Mouse (Mus musculus) monocyte, adult 2 months (primary cell): ENCODE data around the gene Plekhm2.
A peak's percentile ranks its signal among the peaks of the same experiment; 100 is the strongest.

ENCODE experiments used
- DNase-seq, 2 experiments: peaks; one replicate each; pipeline ENCODE4 v3.0.0; 2022; ENCODE audit warnings: low spot score in 2 of 2, low read depth in 1 of 2

Gene Plekhm2

GRCm38 (mm10) chr4:141663122-141663931 lies 1.4 kb downstream of the Plekhm2 start:
- no peak for DNase-seq

DNA sequence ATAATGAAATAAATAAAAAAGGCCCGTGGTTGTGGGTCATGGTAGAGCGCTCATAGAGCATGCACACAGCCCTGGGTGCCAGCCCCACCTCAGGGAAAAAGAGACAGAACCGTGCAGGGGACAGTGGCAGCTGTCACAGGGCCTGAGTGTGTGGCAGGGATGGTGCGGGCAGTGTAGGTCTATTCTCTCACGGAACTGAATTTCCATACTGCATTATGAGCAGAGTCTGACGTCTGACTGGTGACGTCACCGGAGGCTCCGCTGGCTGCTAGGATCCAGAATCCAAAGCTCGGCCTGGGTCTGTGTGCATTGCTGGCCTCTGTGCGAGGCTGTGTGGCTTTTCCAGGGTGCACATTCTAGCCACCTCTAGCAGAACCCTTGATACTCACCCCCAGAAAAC lies 3.8 kb downstream of the Plekhm2 start:
- no peak for DNase-seq

GRCm38 (mm10) chr4:141659739-141660138 lies 5.0 kb downstream of the Plekhm2 start:
- DNase-seq: no peak

- DNase-seq: no peak
Measured at GRCm38 (mm10) chr4:141658846-141659484, 5.7 kb downstream of the Plekhm2 start.

GRCm38 (mm10) chr4:141656932-141657331 lies 7.8 kb downstream of the Plekhm2 start:
- DNase-seq: no peak

DNA sequence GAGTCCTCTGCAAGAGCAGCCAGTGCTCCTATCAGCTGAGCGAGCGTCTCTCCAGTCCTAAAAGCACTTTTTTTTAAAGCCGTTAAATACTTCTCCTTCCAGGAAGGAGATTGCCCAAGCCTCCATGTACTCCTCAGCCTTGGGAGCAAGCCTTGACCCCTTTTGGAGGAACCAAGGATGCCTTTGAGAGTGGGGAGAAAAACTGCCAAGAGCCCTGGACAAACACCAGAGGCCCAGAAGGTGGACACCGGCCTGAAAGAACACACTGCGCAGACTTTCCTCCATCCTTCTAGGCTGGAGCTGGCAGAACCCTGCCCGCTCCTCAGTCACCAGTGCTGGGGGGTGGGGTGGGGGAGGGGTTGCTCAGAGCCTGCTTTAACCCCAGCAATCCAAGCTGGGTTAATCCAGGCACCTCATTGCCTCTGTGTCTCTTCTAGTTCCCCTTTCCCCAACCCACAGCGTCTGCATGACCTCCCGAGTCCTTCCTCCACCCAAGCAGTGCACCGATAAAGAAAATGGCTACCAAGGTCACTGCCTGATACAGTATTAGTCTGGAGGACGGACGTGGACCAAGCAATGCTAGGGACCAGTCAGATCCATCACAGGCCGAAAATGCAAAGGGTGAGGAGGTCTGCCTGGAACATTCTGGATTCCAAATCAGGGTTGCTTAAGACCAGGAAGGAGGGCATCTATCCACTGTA lies 8.6 kb downstream of the Plekhm2 start:
- DNase-seq: peak in 1 of 2 experiments; percentile 43

GRCm38 (mm10) chr4:141654509-141654908 lies 10.2 kb downstream of the Plekhm2 start:
- DNase-seq: no peak

DNA sequence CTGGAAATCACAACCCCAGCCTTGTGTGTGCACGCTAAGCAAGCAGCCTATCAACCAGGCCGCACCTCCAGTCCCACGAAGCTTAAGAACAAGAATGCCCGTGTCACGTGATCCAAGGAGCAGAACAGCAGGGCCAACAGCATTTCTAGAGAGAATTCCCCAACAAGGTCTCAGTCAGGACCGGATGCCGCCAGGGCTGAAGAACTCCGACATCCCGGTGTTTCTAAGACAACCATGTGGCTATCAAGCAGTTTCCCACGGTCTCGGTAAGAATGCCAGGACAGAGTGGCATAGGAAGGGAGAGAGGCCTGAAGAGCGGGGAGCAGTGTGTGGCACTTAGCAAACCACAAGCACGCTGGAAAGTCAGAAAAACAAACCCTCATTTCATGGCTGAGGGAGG lies 10.9 kb downstream of the Plekhm2 start:
- DNase-seq: no peak

DNA sequence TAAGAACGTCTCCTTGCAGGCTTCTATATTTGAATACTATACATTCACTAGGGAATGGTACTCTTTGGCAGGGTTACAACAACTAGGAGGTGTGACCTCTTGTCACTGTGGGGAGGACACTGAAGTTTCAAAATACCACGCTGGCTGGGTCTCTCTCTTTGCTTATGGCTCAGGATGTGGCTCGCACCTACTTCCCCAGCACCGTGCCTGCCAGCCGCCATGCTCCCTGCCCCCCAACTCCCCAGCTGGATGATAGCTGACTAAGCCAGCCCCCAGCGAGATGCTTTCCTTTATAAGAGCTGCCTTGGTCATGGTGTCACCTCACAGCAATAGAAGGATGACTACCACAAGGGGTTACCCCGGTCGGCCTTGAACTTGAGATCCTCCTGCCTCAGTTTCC lies 11.7 kb downstream of the Plekhm2 start:
- no peak for DNase-seq

- DNase-seq: no peak
Measured at GRCm38 (mm10) chr4:141651944-141652343, 12.8 kb downstream of the Plekhm2 start.

- no peak for DNase-seq
Measured at GRCm38 (mm10) chr4:141651286-141651685, 13.4 kb downstream of the Plekhm2 start.

DNA sequence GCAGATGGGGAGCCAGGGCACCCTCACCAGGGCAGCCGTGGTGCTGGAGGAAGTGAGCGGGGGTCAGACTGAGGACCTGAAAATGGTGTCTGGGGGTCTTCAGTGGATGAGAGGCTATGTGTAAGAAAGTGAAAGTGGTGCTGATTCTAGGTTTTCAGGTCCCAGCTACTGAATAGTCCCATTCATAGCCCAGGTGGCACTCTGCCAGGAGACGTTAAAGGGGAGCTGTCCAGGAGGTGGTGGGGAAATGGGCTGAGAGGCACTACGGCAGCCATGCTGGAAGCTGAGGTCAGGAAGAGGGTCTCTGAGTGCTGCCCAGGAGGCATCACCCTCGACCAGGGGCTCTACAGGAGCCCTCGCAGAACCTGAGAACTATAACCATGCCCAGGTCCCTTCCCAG lies 15.5 kb downstream of the Plekhm2 start:
- DNase-seq: no peak

- no peak for DNase-seq
Measured at GRCm38 (mm10) chr4:141648262-141648661, 16.4 kb downstream of the Plekhm2 start.

DNA sequence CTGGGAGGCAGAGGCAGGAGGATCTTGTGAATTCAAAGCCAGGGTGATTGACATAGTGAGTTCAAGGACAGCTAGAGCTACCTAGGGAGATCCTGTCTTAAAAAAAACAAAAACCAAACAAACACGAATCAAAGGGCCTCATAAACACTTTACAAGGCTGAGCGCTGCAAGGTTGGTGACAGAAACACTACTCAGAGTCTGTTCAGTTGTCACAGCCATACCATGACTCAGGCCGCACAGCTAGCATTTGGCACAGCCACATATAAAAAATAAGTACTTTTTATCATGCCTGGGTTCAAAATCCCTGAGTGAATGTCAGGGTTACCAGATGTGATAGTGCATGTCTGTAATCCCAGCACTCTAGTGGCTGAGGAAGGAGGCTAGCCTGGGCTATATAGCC lies 17.5 kb downstream of the Plekhm2 start:
- DNase-seq: no peak

GRCm38 (mm10) chr4:141645988-141646387 lies 18.7 kb downstream of the Plekhm2 start:
- no peak for DNase-seq

DNA sequence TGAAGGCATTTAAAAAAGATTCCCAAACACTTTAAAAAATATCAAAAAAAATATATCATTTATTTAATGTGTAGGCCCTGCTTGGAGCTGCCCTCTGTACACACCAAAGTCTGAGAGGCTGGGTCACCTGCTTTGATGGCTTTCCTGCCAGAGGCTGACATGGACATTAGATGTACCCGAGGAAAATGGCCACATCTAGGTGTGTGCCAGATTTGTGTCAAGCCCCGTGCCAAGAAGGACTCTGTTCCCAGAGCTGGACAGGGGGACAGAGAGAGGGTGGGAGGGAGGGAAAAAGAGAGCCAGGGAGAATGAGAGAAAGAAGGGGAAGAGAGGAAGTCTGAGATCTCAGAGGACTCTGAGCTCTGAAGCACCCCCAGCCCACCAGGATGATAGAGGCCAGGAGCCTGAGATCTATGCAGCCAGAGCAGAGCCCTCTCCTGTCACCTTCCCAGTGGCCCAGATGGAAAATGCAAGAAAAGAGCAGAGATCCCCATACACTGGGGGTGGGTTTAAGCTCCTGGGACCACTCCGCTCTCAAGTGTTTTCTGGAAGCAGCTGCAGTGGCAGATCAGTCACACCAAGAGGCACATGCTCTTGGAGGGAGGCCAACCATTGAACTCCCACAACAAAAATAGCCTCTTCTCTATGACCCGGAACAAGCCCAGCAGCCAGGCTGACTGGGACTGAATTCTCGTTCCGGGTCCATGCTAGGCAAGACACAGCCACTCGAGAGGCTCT lies 21.4 kb downstream of the Plekhm2 start:
- DNase-seq: no peak

DNA sequence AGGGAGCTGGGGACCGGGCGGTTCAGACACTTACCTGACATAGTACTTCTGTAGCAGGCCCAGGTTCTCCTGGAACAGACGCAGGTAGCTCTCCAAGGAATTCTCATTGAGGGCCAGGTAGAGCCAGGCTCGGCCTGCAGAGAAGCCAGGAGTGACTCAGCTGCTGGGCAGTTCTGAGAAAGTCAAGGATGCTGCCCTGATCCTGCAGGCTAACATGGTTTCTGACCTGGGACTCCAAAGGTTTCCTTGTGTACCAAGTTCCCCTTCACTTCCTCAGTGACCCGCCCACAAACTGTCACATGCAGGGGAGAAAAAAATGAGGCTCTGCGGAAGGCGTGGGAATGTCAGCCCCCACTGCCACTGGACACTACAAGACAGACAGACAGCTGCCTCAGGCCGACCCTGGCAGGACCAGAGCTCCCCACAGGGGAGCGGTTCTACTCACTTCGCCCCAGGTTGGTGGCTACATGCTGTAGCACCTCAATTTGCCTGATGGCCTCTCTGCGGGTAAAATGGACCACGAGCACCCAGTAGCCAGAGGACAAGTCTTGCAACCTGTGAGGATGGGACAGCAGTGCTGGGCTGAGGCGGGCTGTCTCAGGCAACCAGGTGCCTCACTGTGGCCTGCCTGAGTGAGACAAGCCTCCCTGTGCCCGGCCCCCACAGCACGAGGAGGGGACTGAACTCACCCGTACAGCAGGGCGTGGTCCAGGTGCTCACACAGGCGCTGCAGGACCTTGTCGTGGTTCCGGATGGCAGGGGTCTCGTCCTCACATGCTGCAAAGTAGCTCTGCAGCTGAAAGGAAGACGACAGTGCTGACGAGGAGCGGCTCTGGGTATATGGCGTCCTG lies 22.5 kb downstream of the Plekhm2 start:
- DNase-seq: no peak

DNA sequence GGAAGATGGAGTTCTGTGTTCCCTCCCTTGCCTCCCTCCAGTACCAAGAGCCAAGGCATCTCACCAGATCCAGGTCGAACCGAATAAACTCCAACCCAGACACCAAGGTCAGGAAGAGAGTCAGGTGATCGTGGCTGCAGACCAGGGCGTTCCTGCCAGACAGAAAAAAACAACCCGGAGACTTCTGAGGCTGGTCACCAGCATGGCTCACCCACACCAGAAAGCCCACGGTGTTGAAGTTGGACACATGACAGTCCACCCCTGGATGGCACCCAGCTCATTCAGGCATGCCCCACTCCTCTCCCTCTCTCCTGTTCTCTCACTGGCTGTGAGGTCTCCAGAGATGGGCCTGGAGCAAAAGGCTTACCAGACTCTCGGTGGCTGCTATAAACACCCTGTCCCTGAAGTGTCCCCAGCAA lies 23.3 kb downstream of the Plekhm2 start:
- no peak for DNase-seq

DNA sequence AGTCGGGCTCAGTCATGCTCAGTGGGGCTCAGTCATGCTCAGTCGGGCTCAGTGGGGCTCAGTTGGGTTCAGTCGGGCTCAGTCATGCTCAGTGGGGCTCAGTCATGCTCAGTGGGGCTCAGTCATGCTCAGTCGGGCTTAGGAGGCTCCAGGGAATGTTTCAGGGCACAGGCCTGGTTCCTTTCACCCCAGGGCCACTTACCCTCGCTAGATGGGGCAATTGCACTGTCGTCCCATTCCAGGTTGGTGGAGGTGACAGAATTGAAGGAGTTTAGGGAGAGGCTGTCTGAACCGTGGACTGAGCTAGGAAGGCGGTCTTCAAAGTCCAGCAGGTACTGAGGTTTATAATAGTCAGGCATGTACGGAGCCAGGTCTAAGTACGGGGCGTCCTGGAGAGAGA lies 25.2 kb downstream of the Plekhm2 start:
- DNase-seq: no peak

DNA sequence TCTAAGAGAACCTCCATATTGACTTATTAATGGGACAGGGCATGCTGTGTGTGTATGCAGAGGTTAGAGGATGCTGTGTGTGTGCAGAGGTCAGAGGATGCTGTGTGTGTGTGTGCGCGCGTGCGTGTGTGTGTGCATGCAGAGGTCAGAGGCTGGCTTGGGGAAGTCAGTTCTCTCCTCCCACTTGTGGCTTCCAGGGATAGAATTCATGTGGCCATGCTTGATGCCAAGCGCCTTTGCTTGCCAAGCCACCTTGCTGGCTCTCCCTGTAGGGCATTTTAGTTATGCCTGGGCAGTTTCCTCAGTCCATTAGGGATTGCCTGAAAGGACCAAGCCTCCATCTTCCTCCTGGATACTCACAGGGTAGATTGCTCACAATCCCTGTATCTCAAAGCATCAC lies 28.0 kb downstream of the Plekhm2 start:
- no peak for DNase-seq

GRCm38 (mm10) chr4:141635991-141636390 lies 28.7 kb downstream of the Plekhm2 start:
- DNase-seq: no peak
